Mouse (Mus musculus) bone marrow macrophage, adult 2 months (primary cell): ENCODE results near the gene Fbln2.

Source experiments
- CTCF ChIP-seq: IDR thresholded peaks from 2 replicates; pipeline ENCODE4 v1.5.1; 2012; ENCODE audit warnings: low read depth, mild to moderate bottlenecking, low read length, moderate library complexity
- POLR2A ChIP-seq: IDR thresholded peaks from 2 replicates; pipeline ENCODE4 v1.6.1; 2012; ENCODE audit warnings: mild to moderate bottlenecking, low read depth, low read length, borderline replicate concordance

- TF ChIP-seq CTCF (no peak), POLR2A (no peak)
Measured at GRCm38 (mm10) chr6:91189971-91190370, 22.3 kb upstream of the Fbln2 start.
